Mouse (Mus musculus): ENCODE measurements around the gene Zbtb42. TPM values are rescaled to one million over a fixed set of nuclear protein-coding genes. Genes with fewer than 3 reads are reported as not detected.

Zbtb42 gene
- polyA plus RNA-seq, 1 experiment, result 1.4 TPM

GRCm38 (mm10) chr12:112679027-112679996 lies 684 bp downstream of the Zbtb42 start:
- DNase-seq (ENCODE audit: extremely low spot score in 1 of 2, low spot score in 1 of 2), result no peak

GRCm38 (mm10) chr12:112683351-112683750 lies 4.7 kb downstream of the Zbtb42 start:
- peak in 1 of 2 experiments; percentile 62 for DNase-seq (ENCODE audit: extremely low spot score in 1 of 2, low spot score in 1 of 2)

GRCm38 (mm10) chr12:112688458-112688857 lies 9.8 kb downstream of the Zbtb42 start:
- no peak for DNase-seq (ENCODE audit: extremely low spot score in 1 of 2, low spot score in 1 of 2)

- DNase-seq (ENCODE audit: extremely low spot score in 1 of 2, low spot score in 1 of 2), result peak; percentile 84 to 95
Observed at GRCm38 (mm10) chr12:112693185-112694126, 14.8 kb downstream of the Zbtb42 start.

GRCm38 (mm10) chr12:112694127-112694475 lies 15.5 kb downstream of the Zbtb42 start:
- DNase-seq (ENCODE audit: extremely low spot score in 1 of 2, low spot score in 1 of 2), result peak in 1 of 2 experiments; percentile 45

- no peak for DNase-seq (ENCODE audit: extremely low spot score in 1 of 2, low spot score in 1 of 2)
Observed at GRCm38 (mm10) chr12:112696806-112697425, 18.3 kb downstream of the Zbtb42 start.

GRCm38 (mm10) chr12:112700522-112700921 lies 21.9 kb downstream of the Zbtb42 start:
- no peak for DNase-seq (ENCODE audit: extremely low spot score in 1 of 2, low spot score in 1 of 2)

GRCm38 (mm10) chr12:112702374-112703320 lies 24.0 kb downstream of the Zbtb42 start:
- no peak for DNase-seq (ENCODE audit: extremely low spot score in 1 of 2, low spot score in 1 of 2)

- DNase-seq (ENCODE audit: extremely low spot score in 1 of 2, low spot score in 1 of 2), result peak; percentile 71 to 94
Observed at GRCm38 (mm10) chr12:112706704-112707572, 28.3 kb downstream of the Zbtb42 start.

GRCm38 (mm10) chr12:112707573-112707869 lies 28.9 kb downstream of the Zbtb42 start:
- no peak for DNase-seq (ENCODE audit: extremely low spot score in 1 of 2, low spot score in 1 of 2)

- DNase-seq (ENCODE audit: extremely low spot score in 1 of 2, low spot score in 1 of 2), result peak in 1 of 2 experiments; percentile 63
Observed at GRCm38 (mm10) chr12:112713984-112714383, 35.4 kb downstream of the Zbtb42 start.

GRCm38 (mm10) chr12:112717140-112717539 lies 38.5 kb downstream of the Zbtb42 start:
- DNase-seq (ENCODE audit: extremely low spot score in 1 of 2, low spot score in 1 of 2), result peak in 1 of 2 experiments; percentile 68

GRCm38 (mm10) chr12:112718995-112719394 lies 40.4 kb downstream of the Zbtb42 start:
- DNase-seq (ENCODE audit: extremely low spot score in 1 of 2, low spot score in 1 of 2), result no peak

GRCm38 (mm10) chr12:112720216-112720615 lies 41.6 kb downstream of the Zbtb42 start, which contains the start of gene Cep170b:
TSS of gene Cep170b (plus strand) at chr12:112720455.
- DNase-seq (ENCODE audit: extremely low spot score in 1 of 2, low spot score in 1 of 2), result no peak

- DNase-seq (ENCODE audit: extremely low spot score in 1 of 2, low spot score in 1 of 2), result no peak
Observed at GRCm38 (mm10) chr12:112720890-112721423, 42.3 kb downstream of the Zbtb42 start.

- DNase-seq (ENCODE audit: extremely low spot score in 1 of 2, low spot score in 1 of 2), result no peak
Observed at GRCm38 (mm10) chr12:112721424-112722239, 43.0 kb downstream of the Zbtb42 start.

GRCm38 (mm10) chr12:112722240-112723027 lies 43.8 kb downstream of the Zbtb42 start:
- peak in 1 of 2 experiments; percentile 53 for DNase-seq (ENCODE audit: extremely low spot score in 1 of 2, low spot score in 1 of 2)
